Mouse (Mus musculus): ENCODE data around the gene Sertad3.

DNA sequence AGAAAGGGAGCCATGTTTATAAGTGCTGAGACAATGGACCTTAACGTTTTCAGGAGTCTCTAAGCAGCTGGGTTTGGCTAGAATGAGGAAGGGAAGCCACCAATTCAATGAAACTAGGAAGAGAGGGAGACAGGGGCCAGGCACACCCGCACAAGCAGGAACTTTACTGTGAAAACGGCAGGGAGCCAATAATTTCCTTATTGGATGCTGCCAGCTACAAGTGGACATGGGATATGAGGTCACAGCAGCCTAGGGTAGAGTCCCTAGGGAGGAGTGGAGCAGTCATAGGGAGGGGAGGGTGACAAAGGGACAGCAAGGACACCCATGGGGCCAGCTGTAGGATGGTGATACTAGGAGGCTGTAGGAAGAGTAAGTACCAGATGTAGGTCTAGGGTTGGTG is 19.5 kb downstream of the Sertad3 start:
- no peak for TF ChIP-seq CTCF (IDR thresholded peaks at IDR 0.05; ENCODE audit: low read depth)
- TF ChIP-seq EP300 (optimal IDR thresholded peaks at IDR 0.05) = no peak
